Comparison of ENCODE assay signal across 8 mouse cellular contexts in genomic region chr2:102142197-102142623, GRCm38 (mm10). TPM values are rescaled to one million over a fixed set of nuclear protein-coding genes. Genes with fewer than 3 reads are reported as not detected.
DNase-seq lines count a peak whose midpoint lies in the region; ATAC-seq lines count a peak whose summit lies in the region.

No protein-coding gene starts in this region.

- no peak for ATAC-seq in forebrain, embryonic 14.5 days
- no peak for ATAC-seq in forebrain, embryonic 15.5 days (replicated peaks)
- ATAC-seq in midbrain, embryonic 16.5 days: no peak
- ATAC-seq in neural tube, embryonic 13.5 days (ENCODE audit: low read depth): no peak

- H3K4me2 ChIP-seq in forebrain, embryonic 14.5 days (ENCODE audit: low read length): no peak overlapping the region
- no peak overlapping the region for H3K4me2 ChIP-seq in forebrain, embryonic 15.5 days (replicated peaks)
- no peak overlapping the region for H3K4me2 ChIP-seq in midbrain, embryonic 16.5 days (ENCODE audit: low read length)
- no peak overlapping the region for H3K4me2 ChIP-seq in neural tube, embryonic 13.5 days

- no peaks in the 10 kb centered on the region for H3K9me3 ChIP-seq in forebrain, embryonic 14.5 days (replicated peaks; ENCODE audit: control insufficient read depth, low read length)
- no peaks in the 10 kb centered on the region for H3K9me3 ChIP-seq in forebrain, embryonic 15.5 days
- no peaks in the 10 kb centered on the region for H3K9me3 ChIP-seq in midbrain, embryonic 10.5 days (replicated peaks)
- H3K9me3 ChIP-seq in midbrain, embryonic 16.5 days (replicated peaks; ENCODE audit: control insufficient read depth, low read length, poor library complexity, severe bottlenecking): no peaks in the 10 kb centered on the region
- no peaks in the 10 kb centered on the region for H3K9me3 ChIP-seq in neural tube, embryonic 13.5 days

- peak overlapping the region; percentile 11; the same call in 1 of the 2 replicates for H3K27ac ChIP-seq in forebrain, embryonic 14.5 days (ENCODE audit: low read depth, low read length)
- H3K27ac ChIP-seq in forebrain, embryonic 15.5 days (replicated peaks): no peak overlapping the region
- H3K27ac ChIP-seq in midbrain, embryonic 10.5 days (replicated peaks): peak overlapping the region; percentile 55
- no peak overlapping the region for H3K27ac ChIP-seq in midbrain, embryonic 16.5 days (ENCODE audit: low read length)
- H3K27ac ChIP-seq in neural tube, embryonic 13.5 days (replicated peaks): peak overlapping the region; percentile 66

- H3K27me3 ChIP-seq in forebrain, embryonic 14.5 days (replicated peaks; ENCODE audit: control insufficient read depth, insufficient read depth, low read length): no peaks in the 10 kb centered on the region
- no peaks in the 10 kb centered on the region for H3K27me3 ChIP-seq in forebrain, embryonic 15.5 days
- H3K27me3 ChIP-seq in midbrain, embryonic 10.5 days (ENCODE audit: low read depth, poor library complexity, severe bottlenecking): no peaks in the 10 kb centered on the region
- no peaks in the 10 kb centered on the region for H3K27me3 ChIP-seq in midbrain, embryonic 16.5 days (ENCODE audit: control insufficient read depth, insufficient read depth, low read depth, low read length)
- no peaks in the 10 kb centered on the region for H3K27me3 ChIP-seq in neural tube, embryonic 13.5 days

- 51% methylated on average over 4 of the region's 4 CpGs for WGBS in forebrain, embryonic 14.5 days
- 53% methylated on average over 4 of the region's 4 CpGs for WGBS in forebrain, embryonic 15.5 days
- 78% methylated on average over 4 of the region's 4 CpGs for WGBS in midbrain, embryonic 10.5 days
- WGBS in midbrain, embryonic 16.5 days: 67% methylated on average over 4 of the region's 4 CpGs
- 55% methylated on average over 4 of the region's 4 CpGs for WGBS in neural tube, embryonic 13.5 days

- no peak for DNase-seq in forebrain, embryonic 14.5 days (ENCODE audit: low spot score)
- DNase-seq in midbrain, embryonic 10.5 days (ENCODE audit: low spot score): no peak
- peak; percentile 58 for DNase-seq in kidney, adult 9 months
- no peak for DNase-seq in right cerebral cortex, adult 18-20 months
- DNase-seq in layer of hippocampus, adult 18-20 months (ENCODE audit: low spot score in 2 of 2): no peak

- no peak overlapping the region for H3K4me3 ChIP-seq in forebrain, embryonic 14.5 days (ENCODE audit: low read depth, low read length)
- no peak overlapping the region for H3K4me3 ChIP-seq in forebrain, embryonic 15.5 days
- no peak overlapping the region for H3K4me3 ChIP-seq in midbrain, embryonic 10.5 days
- no peak overlapping the region for H3K4me3 ChIP-seq in midbrain, embryonic 16.5 days (ENCODE audit: low read depth, low read length)
- no peak overlapping the region for H3K4me3 ChIP-seq in neural tube, embryonic 13.5 days

- peaks cover 19% of the 10 kb centered on the region for H3K4me1 ChIP-seq in forebrain, embryonic 14.5 days (ENCODE audit: control insufficient read depth, insufficient read depth, low read length)
- peaks cover 25% of the 10 kb centered on the region for H3K4me1 ChIP-seq in forebrain, embryonic 15.5 days
- peaks cover 54% of the 10 kb centered on the region for H3K4me1 ChIP-seq in midbrain, embryonic 10.5 days
- peaks cover 16% of the 10 kb centered on the region for H3K4me1 ChIP-seq in midbrain, embryonic 16.5 days (ENCODE audit: control insufficient read depth, insufficient read depth, low read length)
- peaks cover 61% of the 10 kb centered on the region for H3K4me1 ChIP-seq in neural tube, embryonic 13.5 days (replicated peaks)

- H3K36me3 ChIP-seq in forebrain, embryonic 14.5 days (ENCODE audit: control insufficient read depth, insufficient read depth, low read length): no peaks in the 10 kb centered on the region
- H3K36me3 ChIP-seq in forebrain, embryonic 15.5 days: no peaks in the 10 kb centered on the region
- H3K36me3 ChIP-seq in midbrain, embryonic 10.5 days: no peaks in the 10 kb centered on the region
- no peaks in the 10 kb centered on the region for H3K36me3 ChIP-seq in midbrain, embryonic 16.5 days (ENCODE audit: control insufficient read depth, insufficient read depth, low read length)
- no peaks in the 10 kb centered on the region for H3K36me3 ChIP-seq in neural tube, embryonic 13.5 days

- no peak overlapping the region for H3K9ac ChIP-seq in forebrain, embryonic 14.5 days (ENCODE audit: low read length)
- H3K9ac ChIP-seq in forebrain, embryonic 15.5 days (replicated peaks): no peak overlapping the region
- no peak overlapping the region for H3K9ac ChIP-seq in midbrain, embryonic 16.5 days (ENCODE audit: low read depth, low read length)
- H3K9ac ChIP-seq in neural tube, embryonic 13.5 days: no peak overlapping the region

RNA-seq across cellular contexts. Expression of gene Ldlrad3, which starts 44.0 kb away (rescaled TPM):
- 18.1 and 21.1 TPM in 2 replicates for polyA plus RNA-seq in forebrain, embryonic 14.5 days (2014; fragmentation: Nextera tagmentation; extraction: Ambion mirVana)
- 30.0 and 31.1 TPM in 2 replicates for polyA plus RNA-seq in forebrain, embryonic 15.5 days (2015; fragmentation: Nextera tagmentation; extraction: Ambion mirVana)
- polyA plus RNA-seq in midbrain, embryonic 10.5 days (2016; fragmentation: Nextera tagmentation; extraction: Ambion mirVana): 55.8 and 64.8 TPM in 2 replicates
- polyA plus RNA-seq in midbrain, embryonic 16.5 days (2015; fragmentation: Nextera tagmentation; extraction: Ambion mirVana): 26.6 and 30.1 TPM in 2 replicates
- 48.3 and 48.8 TPM in 2 replicates for polyA plus RNA-seq in neural tube, embryonic 13.5 days (2015; fragmentation: Nextera tagmentation; extraction: Ambion mirVana)
- 1 to 10 TPM; 8.8 to 9.8 TPM for total RNA-seq in layer of hippocampus, adult 18-20 months (2021)

Comparison
In these comparisons a context has a peak if more than half of its experiments do, and no peak if none do; other contexts are left out.
1. H3K27ac ChIP-seq: peak in forebrain, embryonic 14.5 days (single experiment), midbrain, embryonic 10.5 days (single experiment) and neural tube, embryonic 13.5 days (single experiment); none in forebrain, embryonic 15.5 days (single experiment) and midbrain, embryonic 16.5 days (single experiment).